Mouse (Mus musculus): ENCODE results near the gene Npas4. TPM values are rescaled to one million over a fixed set of nuclear protein-coding genes. Genes with fewer than 3 reads are reported as not detected.

The Npas4 gene
- polyA plus RNA-seq, 1 experiment from 2014 or later = 0.09 TPM

DNA sequence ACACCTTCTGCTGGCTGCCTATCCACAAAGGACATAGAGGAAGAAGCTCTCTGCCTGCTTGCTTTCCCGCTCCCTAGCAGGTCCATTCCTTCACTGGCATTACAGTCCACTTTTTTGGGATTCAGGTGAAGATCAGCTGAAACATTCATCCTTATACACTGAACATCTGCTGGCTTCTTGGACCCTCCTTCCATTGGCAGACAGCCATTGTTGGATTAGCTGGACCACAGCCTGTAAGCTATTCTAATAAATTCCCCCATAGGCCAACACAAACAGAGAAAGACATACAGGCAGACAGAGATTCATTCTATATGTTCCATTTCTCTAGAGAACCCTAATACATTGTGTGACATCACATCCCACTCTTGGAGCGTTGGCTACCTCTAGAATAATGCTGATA is 53.2 kb downstream of the Npas4 start:
- Histone ChIP-seq H3K9ac (ENCODE audit: low read length) (no peak overlapping the region), H3K4me3 (ENCODE audit: low read length) (no peak overlapping the region), H3K4me1 (ENCODE audit: control insufficient read depth, insufficient read depth, low read length) (no peaks in the 10 kb centered on the region), H3K4me2 (ENCODE audit: low read depth, low read length) (no peak overlapping the region), H3K36me3 (ENCODE audit: control insufficient read depth, insufficient read depth) (no peaks in the 10 kb centered on the region), H3K27ac (ENCODE audit: low read length) (no peak overlapping the region), H3K27me3 (ENCODE audit: control insufficient read depth, insufficient read depth, low read length) (peaks cover 7% of the 10 kb centered on the region), H3K9me3 (replicated peaks; ENCODE audit: control insufficient read depth, low read length) (no peaks in the 10 kb centered on the region)
- WGBS = 75% methylated on average over 2 of the region's 2 CpGs
- ATAC-seq (replicated peaks; ENCODE audit: extremely low read depth, insufficient read depth, low FRiP score) = no peak

Other genes starting within 250 kb of the Npas4 start
- gene Rbm4b, start 233.8 kb downstream of the Npas4 start, polyA plus RNA-seq (2015; fragmentation: Nextera tagmentation; extraction: Ambion mirVana) = 34.1 and 38.0 TPM in 2 replicates
- gene Rbm4, start 196.4 kb downstream of the Npas4 start, polyA plus RNA-seq (2015; fragmentation: Nextera tagmentation; extraction: Ambion mirVana) = 57.1 and 58.7 TPM in 2 replicates
- gene Gm21992, start 178.7 kb downstream of the Npas4 start, polyA plus RNA-seq (2015; fragmentation: Nextera tagmentation; extraction: Ambion mirVana) = 16.2 and 23.9 TPM in 2 replicates
- gene Rbm14, start 178.7 kb downstream of the Npas4 start, polyA plus RNA-seq (2015; fragmentation: Nextera tagmentation; extraction: Ambion mirVana) = 54.0 and 55.3 TPM in 2 replicates
- 39.4 and 40.5 TPM in 2 replicates for gene Ccs, start 151.0 kb downstream of the Npas4 start, polyA plus RNA-seq (2015; fragmentation: Nextera tagmentation; extraction: Ambion mirVana)
- gene Ccdc87, start 150.9 kb downstream of the Npas4 start, polyA plus RNA-seq (2015; fragmentation: Nextera tagmentation; extraction: Ambion mirVana) = 0.14 and 0.16 TPM in 2 replicates
- 35.0 and 42.0 TPM in 2 replicates for gene Ctsf, start 135.2 kb downstream of the Npas4 start, polyA plus RNA-seq (2015; fragmentation: Nextera tagmentation; extraction: Ambion mirVana)
- 5.2 and 10.7 TPM in 2 replicates for gene Actn3, start 112.4 kb downstream of the Npas4 start, polyA plus RNA-seq (2015; fragmentation: Nextera tagmentation; extraction: Ambion mirVana)
- 9.1 and 10.5 TPM in 2 replicates for gene Zdhhc24, start 111.6 kb downstream of the Npas4 start, polyA plus RNA-seq (2015; fragmentation: Nextera tagmentation; extraction: Ambion mirVana)
- 1.8 and 2.8 TPM in 2 replicates for gene Bbs1, start 83.7 kb downstream of the Npas4 start, polyA plus RNA-seq (2015; fragmentation: Nextera tagmentation; extraction: Ambion mirVana)
- gene Dpp3, start 62.0 kb downstream of the Npas4 start, polyA plus RNA-seq (2015; fragmentation: Nextera tagmentation; extraction: Ambion mirVana) = 73.6 and 77.9 TPM in 2 replicates
- 0.51 and 0.85 TPM in 2 replicates for gene Peli3, start 47.2 kb downstream of the Npas4 start, polyA plus RNA-seq (2015; fragmentation: Nextera tagmentation; extraction: Ambion mirVana)
- gene Mrpl11, start 28.2 kb downstream of the Npas4 start, polyA plus RNA-seq (2015; fragmentation: Nextera tagmentation; extraction: Ambion mirVana) = 88.9 and 94.5 TPM in 2 replicates
- 12.6 and 13.8 TPM in 2 replicates for gene Slc29a2, start 33.5 kb upstream of the Npas4 start, polyA plus RNA-seq (2015; fragmentation: Nextera tagmentation; extraction: Ambion mirVana)
- 43.4 and 43.5 TPM in 2 replicates for gene B4gat1, start 48.5 kb upstream of the Npas4 start, polyA plus RNA-seq (2015; fragmentation: Nextera tagmentation; extraction: Ambion mirVana)
- gene AC124502.3, start 48.6 kb upstream of the Npas4 start, polyA plus RNA-seq (2015; fragmentation: Nextera tagmentation; extraction: Ambion mirVana) = 2.6 and 2.7 TPM in 2 replicates
- 29.7 and 29.9 TPM in 2 replicates for gene Brms1, start 51.0 kb upstream of the Npas4 start, polyA plus RNA-seq (2015; fragmentation: Nextera tagmentation; extraction: Ambion mirVana)
- gene Rin1, start 60.2 kb upstream of the Npas4 start, polyA plus RNA-seq (2015; fragmentation: Nextera tagmentation; extraction: Ambion mirVana) = 1.8 and 2.2 TPM in 2 replicates
- 21.1 and 23.4 TPM in 2 replicates for gene Cd248, start 77.8 kb upstream of the Npas4 start, polyA plus RNA-seq (2015; fragmentation: Nextera tagmentation; extraction: Ambion mirVana)
- 3.2 and 4.6 TPM in 2 replicates for gene Tmem151a, start 95.2 kb upstream of the Npas4 start, polyA plus RNA-seq (2015; fragmentation: Nextera tagmentation; extraction: Ambion mirVana)
- gene Yif1a, start 98.2 kb upstream of the Npas4 start, polyA plus RNA-seq (2015; fragmentation: Nextera tagmentation; extraction: Ambion mirVana) = 94.1 and 98.6 TPM in 2 replicates
- gene Cnih2, start 108.2 kb upstream of the Npas4 start, polyA plus RNA-seq (2015; fragmentation: Nextera tagmentation; extraction: Ambion mirVana) = 2.3 and 2.8 TPM in 2 replicates
- 227 and 233 TPM in 2 replicates for gene Rab1b, start 116.8 kb upstream of the Npas4 start, polyA plus RNA-seq (2015; fragmentation: Nextera tagmentation; extraction: Ambion mirVana)
- gene Klc2, start 128.2 kb upstream of the Npas4 start, polyA plus RNA-seq (2015; fragmentation: Nextera tagmentation; extraction: Ambion mirVana) = 19.3 and 22.7 TPM in 2 replicates

Data from heart, embryonic 16.5 days (tissue).